Mouse (Mus musculus): Measurements from ENCODE around the gene Slc46a3. TPM values are rescaled to one million over a fixed set of nuclear protein-coding genes. Genes with fewer than 3 reads are reported as not detected.

Slc46a3 gene
- total RNA-seq (2014; fragmentation: Nextera tagmentation) (0.38 and 2.4 TPM in 2 replicates), total RNA-seq (2017) (0.82 and 1.2 TPM in 2 replicates)

- ATAC-seq (replicated peaks; ENCODE audit: poor library complexity, severe bottlenecking) = peak; percentile 80
Observed at GRCm38 (mm10) chr5:147894455-147895076, at the start of gene Slc46a3. Gene Slc46a3, minus strand, starts transcription at chr5:147894815.

GRCm38 (mm10) chr5:147939226-147939625, 44.6 kb upstream of the Slc46a3 start:
- ATAC-seq (replicated peaks; ENCODE audit: poor library complexity, severe bottlenecking) = peak; percentile 58; the same call in 1 of the 2 replicates

GRCm38 (mm10) chr5:147935096-147935495, 40.5 kb upstream of the Slc46a3 start:
- ATAC-seq (replicated peaks; ENCODE audit: poor library complexity, severe bottlenecking) = no peak

GRCm38 (mm10) chr5:147928668-147929497, 34.3 kb upstream of the Slc46a3 start:
- no peak; the same call in 1 of the 2 replicates for ATAC-seq (replicated peaks; ENCODE audit: poor library complexity, severe bottlenecking)

GRCm38 (mm10) chr5:147925935-147926604, 31.5 kb upstream of the Slc46a3 start:
- peak; percentile 56; the same call in 1 of the 2 replicates for ATAC-seq (replicated peaks; ENCODE audit: poor library complexity, severe bottlenecking)

- ATAC-seq (replicated peaks; ENCODE audit: poor library complexity, severe bottlenecking) = no peak
Observed at GRCm38 (mm10) chr5:147924621-147925020, 30.0 kb upstream of the Slc46a3 start.

- ATAC-seq (replicated peaks; ENCODE audit: poor library complexity, severe bottlenecking) = peak; percentile 65
Observed at GRCm38 (mm10) chr5:147918044-147918846, 23.6 kb upstream of the Slc46a3 start.

- no peak for ATAC-seq (replicated peaks; ENCODE audit: poor library complexity, severe bottlenecking)
Observed at GRCm38 (mm10) chr5:147916171-147916570, 21.6 kb upstream of the Slc46a3 start.

- ATAC-seq (replicated peaks; ENCODE audit: poor library complexity, severe bottlenecking) = peak; percentile 22; the same call in 1 of the 2 replicates
Observed at GRCm38 (mm10) chr5:147915038-147915566, 20.5 kb upstream of the Slc46a3 start.

GRCm38 (mm10) chr5:147913241-147913842, 18.7 kb upstream of the Slc46a3 start:
- no peak; the same call in 1 of the 2 replicates for ATAC-seq (replicated peaks; ENCODE audit: poor library complexity, severe bottlenecking)

GRCm38 (mm10) chr5:147911744-147912143, 17.1 kb upstream of the Slc46a3 start:
- peak; percentile 60 for ATAC-seq (replicated peaks; ENCODE audit: poor library complexity, severe bottlenecking)

- peak; percentile 43 for ATAC-seq (replicated peaks; ENCODE audit: poor library complexity, severe bottlenecking)
Observed at GRCm38 (mm10) chr5:147910807-147911509, 16.3 kb upstream of the Slc46a3 start.

- no peak for ATAC-seq (replicated peaks; ENCODE audit: poor library complexity, severe bottlenecking)
Observed at GRCm38 (mm10) chr5:147907851-147908250, 13.2 kb upstream of the Slc46a3 start.

- ATAC-seq (replicated peaks; ENCODE audit: poor library complexity, severe bottlenecking) = no peak
Observed at GRCm38 (mm10) chr5:147907144-147907543, 12.5 kb upstream of the Slc46a3 start.

GRCm38 (mm10) chr5:147903166-147903565, 8.6 kb upstream of the Slc46a3 start:
- no peak for ATAC-seq (replicated peaks; ENCODE audit: poor library complexity, severe bottlenecking)

GRCm38 (mm10) chr5:147902008-147902757, 7.6 kb upstream of the Slc46a3 start:
- no peak for ATAC-seq (replicated peaks; ENCODE audit: poor library complexity, severe bottlenecking)

GRCm38 (mm10) chr5:147898968-147899549, 4.4 kb upstream of the Slc46a3 start:
- peak; percentile 40 for ATAC-seq (replicated peaks; ENCODE audit: poor library complexity, severe bottlenecking)

GRCm38 (mm10) chr5:147898254-147898653, 3.6 kb upstream of the Slc46a3 start:
- no peak for ATAC-seq (replicated peaks; ENCODE audit: poor library complexity, severe bottlenecking)

All from granulocyte monocyte progenitor cell, adult 5-6 weeks (primary cell).